Mouse (Mus musculus) MEL (cell line): ENCODE data around the gene Ccz1.

Experiments used
- CTCF ChIP-seq, 3 experiments: IDR thresholded peaks in 2 of 3; conservative IDR thresholded peaks in 1 of 3; 2 replicates each; pipeline ENCODE4 v1.5.1; 2011 to 2012; ENCODE audit warnings: low read length in 3 of 3, low read depth in 2 of 3, mild to moderate bottlenecking in 2 of 3, improper control_type of control experiment in 1 of 3, inconsistent platforms in 1 of 3, mixed read lengths in 1 of 3, moderate library complexity in 1 of 3; ENCODE audit not compliant: control insufficient read depth in 1 of 3, insufficient read depth in 1 of 3, poor library complexity in 1 of 3, severe bottlenecking in 1 of 3
- POLR2A ChIP-seq, 2 experiments: IDR thresholded peaks; 2 replicates each; pipeline ENCODE4 v1.6.1; 2011 to 2012; ENCODE audit warnings: low read length in 2 of 2, mild to moderate bottlenecking in 2 of 2, control low read depth in 1 of 2, improper control_type of control experiment in 1 of 2, low read depth in 1 of 2, moderate library complexity in 1 of 2; ENCODE audit not compliant: control insufficient read depth in 1 of 2, insufficient read depth in 1 of 2, poor library complexity in 1 of 2

GRCm38 (mm10) chr5:144015312-144015650 lies 604 bp upstream of the Ccz1 start:
- TF ChIP-seq CTCF (IDR thresholded peaks at IDR 0.05 in 2 of 3, conservative IDR thresholded peaks at IDR 0.05 in 1 of 3; ENCODE audit: control insufficient read depth in 1 of 3, insufficient read depth in 1 of 3, low read depth in 2 of 3, low read length in 3 of 3, poor library complexity in 1 of 3, severe bottlenecking in 1 of 3) (no peak), POLR2A (IDR thresholded peaks at IDR 0.05; ENCODE audit: control insufficient read depth in 1 of 2, insufficient read depth in 1 of 2, low read depth in 1 of 2, low read length in 2 of 2, poor library complexity in 1 of 2) (no peak)
